Mouse (Mus musculus): ENCODE measurements at regions not wholly inside any gene's neighbourhood (a gene's known extent, or its start where the extent isn't known, plus 50 kb on each side); places are given as distances from the start of the nearest gene placed in this dataset.

GRCm38 (mm10) chr4:50291397-50291945, 445.9 kb upstream of the Grin3a start:
- no peak for DNase-seq (ENCODE audit: low spot score, missing footprints)
- peak; percentile 74; the same call in 1 of the 2 replicates for ATAC-seq (ENCODE audit: low FRiP score)
- no peaks in the 10 kb centered on the region for H3K27me3 ChIP-seq (ENCODE audit: control insufficient read depth, insufficient read depth, low read length)
- no peaks in the 10 kb centered on the region for H3K9me3 ChIP-seq (ENCODE audit: control insufficient read depth, low read length)
- no peaks in the 10 kb centered on the region for H3K36me3 ChIP-seq (ENCODE audit: control insufficient read depth, insufficient read depth, low read length)
- H3K4me2 ChIP-seq: no peak overlapping the region
- H3K9ac ChIP-seq (ENCODE audit: low read length): no peak overlapping the region
- H3K27ac ChIP-seq (ENCODE audit: low read depth, low read length): no peak overlapping the region
- WGBS: 70% methylated on average over 3 of the region's 3 CpGs
- no peak overlapping the region for H3K4me3 ChIP-seq (ENCODE audit: low read depth, low read length)
- H3K4me1 ChIP-seq (ENCODE audit: control insufficient read depth, insufficient read depth, low read length): no peaks in the 10 kb centered on the region

GRCm38 (mm10) chr4:50286602-50287001, 441.1 kb upstream of the Grin3a start:
- Histone ChIP-seq H3K4me1 (ENCODE audit: control insufficient read depth, insufficient read depth, low read length) (no peaks in the 10 kb centered on the region), H3K27me3 (ENCODE audit: control insufficient read depth, insufficient read depth, low read length) (no peaks in the 10 kb centered on the region), H3K27ac (ENCODE audit: low read depth, low read length) (no peak overlapping the region), H3K4me2 (no peak overlapping the region), H3K9ac (ENCODE audit: low read length) (no peak overlapping the region), H3K9me3 (ENCODE audit: control insufficient read depth, low read length) (no peaks in the 10 kb centered on the region), H3K36me3 (ENCODE audit: control insufficient read depth, insufficient read depth, low read length) (no peaks in the 10 kb centered on the region), H3K4me3 (ENCODE audit: low read depth, low read length) (no peak overlapping the region)
- no peak for DNase-seq (ENCODE audit: low spot score, missing footprints)
- ATAC-seq (ENCODE audit: low FRiP score): no peak
- WGBS: 81% methylated on average over 2 of the region's 2 CpGs

- ATAC-seq (ENCODE audit: low FRiP score) (no peak), DNase-seq (ENCODE audit: low spot score, missing footprints) (no peak)
- Histone ChIP-seq H3K4me2 (no peak overlapping the region), H3K36me3 (ENCODE audit: control insufficient read depth, insufficient read depth, low read length) (no peaks in the 10 kb centered on the region), H3K27me3 (ENCODE audit: control insufficient read depth, insufficient read depth, low read length) (no peaks in the 10 kb centered on the region), H3K4me1 (ENCODE audit: control insufficient read depth, insufficient read depth, low read length) (no peaks in the 10 kb centered on the region), H3K9me3 (ENCODE audit: control insufficient read depth, low read length) (no peaks in the 10 kb centered on the region), H3K27ac (ENCODE audit: low read depth, low read length) (no peak overlapping the region), H3K9ac (ENCODE audit: low read length) (no peak overlapping the region), H3K4me3 (ENCODE audit: low read depth, low read length) (no peak overlapping the region)
- 77% methylated on average over 2 of the region's 2 CpGs for WGBS
These were observed 413.6 kb upstream of the Grin3a start for GRCm38 (mm10) chr4:50259012-50259601.

- H3K9me3 ChIP-seq (ENCODE audit: control insufficient read depth, low read length): no peaks in the 10 kb centered on the region
- H3K36me3 ChIP-seq (ENCODE audit: control insufficient read depth, insufficient read depth, low read length): no peaks in the 10 kb centered on the region
- no peak overlapping the region for H3K4me2 ChIP-seq
- H3K9ac ChIP-seq (ENCODE audit: low read length): no peak overlapping the region
- H3K27me3 ChIP-seq (ENCODE audit: control insufficient read depth, insufficient read depth, low read length): no peaks in the 10 kb centered on the region
- WGBS: 80% methylated on average over 1 of the region's 1 CpGs
- no peaks in the 10 kb centered on the region for H3K4me1 ChIP-seq (ENCODE audit: control insufficient read depth, insufficient read depth, low read length)
- DNase-seq (ENCODE audit: low spot score, missing footprints) (no peak), ATAC-seq (ENCODE audit: low FRiP score) (no peak)
- H3K27ac ChIP-seq (ENCODE audit: low read depth, low read length): no peak overlapping the region
- no peak overlapping the region for H3K4me3 ChIP-seq (ENCODE audit: low read depth, low read length)
These were observed 396.5 kb upstream of the Grin3a start for GRCm38 (mm10) chr4:50242042-50242441.

DNA sequence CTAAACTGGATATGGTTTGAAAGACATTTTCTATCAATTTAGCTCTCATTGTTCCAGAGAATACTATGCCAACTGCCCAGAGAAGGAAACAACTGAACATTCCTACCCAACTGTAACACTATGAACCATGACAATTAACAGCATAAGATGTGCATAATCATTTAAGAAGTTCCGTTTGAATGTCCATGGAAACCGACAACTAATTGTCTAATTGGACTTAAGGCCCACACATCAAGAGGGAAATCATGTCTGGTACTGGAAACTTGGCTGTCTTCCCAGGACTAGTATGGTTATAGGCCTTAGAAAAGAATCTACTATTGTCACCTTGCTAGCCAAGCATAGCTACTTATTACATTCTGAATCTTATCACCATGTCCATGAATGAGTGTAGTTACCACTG, 395.4 kb upstream of the Grin3a start:
- no peak for ATAC-seq (ENCODE audit: low FRiP score)
- Histone ChIP-seq H3K36me3 (ENCODE audit: control insufficient read depth, insufficient read depth, low read length) (no peaks in the 10 kb centered on the region), H3K27ac (ENCODE audit: low read depth, low read length) (no peak overlapping the region), H3K4me1 (ENCODE audit: control insufficient read depth, insufficient read depth, low read length) (no peaks in the 10 kb centered on the region), H3K27me3 (ENCODE audit: control insufficient read depth, insufficient read depth, low read length) (no peaks in the 10 kb centered on the region), H3K4me3 (ENCODE audit: low read depth, low read length) (no peak overlapping the region), H3K9ac (ENCODE audit: low read length) (no peak overlapping the region), H3K9me3 (ENCODE audit: control insufficient read depth, low read length) (no peaks in the 10 kb centered on the region), H3K4me2 (no peak overlapping the region)
- no peak for DNase-seq (ENCODE audit: low spot score, missing footprints)
- 87% methylated on average over 2 of the region's 2 CpGs for WGBS

DNA sequence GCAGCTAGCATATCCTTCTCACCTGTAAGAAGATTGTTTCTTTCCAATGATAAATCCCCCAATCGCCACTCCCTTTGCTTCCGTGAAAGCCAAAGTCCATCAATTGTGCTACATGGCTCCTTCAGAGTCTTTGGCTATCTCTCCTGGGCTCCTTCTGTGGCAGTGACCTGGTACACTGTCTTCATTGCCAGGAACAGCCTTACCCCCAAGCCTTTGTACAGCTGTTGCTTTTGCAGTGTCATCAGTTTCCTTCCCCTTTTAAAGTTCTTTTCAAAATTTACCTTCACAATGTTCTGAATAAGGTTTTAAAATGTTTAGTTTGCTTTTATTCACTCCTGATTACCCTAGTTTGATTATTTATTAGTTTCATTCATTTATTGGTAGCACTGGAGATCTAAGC, 393.8 kb upstream of the Grin3a start:
- H3K4me3 ChIP-seq (ENCODE audit: low read depth, low read length): no peak overlapping the region
- WGBS: 88% methylated on average over 2 of the region's 2 CpGs
- H3K4me1 ChIP-seq (ENCODE audit: control insufficient read depth, insufficient read depth, low read length): no peaks in the 10 kb centered on the region
- no peaks in the 10 kb centered on the region for H3K27me3 ChIP-seq (ENCODE audit: control insufficient read depth, insufficient read depth, low read length)
- H3K4me2 ChIP-seq: no peak overlapping the region
- no peak for DNase-seq (ENCODE audit: low spot score, missing footprints)
- no peaks in the 10 kb centered on the region for H3K36me3 ChIP-seq (ENCODE audit: control insufficient read depth, insufficient read depth, low read length)
- no peak overlapping the region for H3K27ac ChIP-seq (ENCODE audit: low read depth, low read length)
- no peak overlapping the region for H3K9ac ChIP-seq (ENCODE audit: low read length)
- no peaks in the 10 kb centered on the region for H3K9me3 ChIP-seq (ENCODE audit: control insufficient read depth, low read length)
- no peak for ATAC-seq (ENCODE audit: low FRiP score)

DNA sequence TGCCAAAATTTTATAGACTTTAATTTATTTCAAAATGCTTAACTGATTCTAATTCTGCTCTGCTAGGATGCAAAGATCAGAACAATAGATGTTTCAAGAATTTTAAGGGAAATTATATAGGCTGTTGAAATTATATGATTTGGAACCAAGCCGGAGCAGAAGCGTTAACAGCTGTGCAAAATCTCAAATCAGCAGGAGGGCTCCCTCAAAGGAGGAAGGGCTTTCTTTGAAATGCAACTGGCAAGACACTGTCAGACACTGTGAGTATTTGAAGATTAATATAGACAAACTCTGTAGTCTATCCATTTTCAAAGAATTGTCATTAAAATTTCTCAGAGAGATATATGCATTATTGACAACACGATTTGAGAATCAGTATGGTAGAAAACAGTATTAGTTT, 389.9 kb upstream of the Grin3a start:
- no peak overlapping the region for H3K9ac ChIP-seq (ENCODE audit: low read length)
- H3K36me3 ChIP-seq (ENCODE audit: control insufficient read depth, insufficient read depth, low read length): no peaks in the 10 kb centered on the region
- 67% methylated on average over 3 of the region's 3 CpGs for WGBS

GRCm38 (mm10) chr4:50203348-50203747, 357.8 kb upstream of the Grin3a start:
- Histone ChIP-seq H3K4me3 (ENCODE audit: low read depth, low read length) (no peak overlapping the region), H3K27me3 (ENCODE audit: control insufficient read depth, insufficient read depth, low read length) (no peaks in the 10 kb centered on the region), H3K9ac (ENCODE audit: low read length) (no peak overlapping the region), H3K36me3 (ENCODE audit: control insufficient read depth, insufficient read depth, low read length) (no peaks in the 10 kb centered on the region), H3K4me2 (no peak overlapping the region), H3K9me3 (ENCODE audit: control insufficient read depth, low read length) (no peaks in the 10 kb centered on the region), H3K4me1 (ENCODE audit: control insufficient read depth, insufficient read depth, low read length) (no peaks in the 10 kb centered on the region), H3K27ac (ENCODE audit: low read depth, low read length) (no peak overlapping the region)
- 70% methylated on average over 3 of the region's 3 CpGs for WGBS
- ATAC-seq (ENCODE audit: low FRiP score) (no peak), DNase-seq (ENCODE audit: low spot score, missing footprints) (no peak)

More for the DNA sequence above, 389.9 kb upstream of the Grin3a start:
- Histone ChIP-seq H3K27ac (ENCODE audit: low read depth, low read length) (no peak overlapping the region), H3K4me1 (ENCODE audit: control insufficient read depth, insufficient read depth, low read length) (no peaks in the 10 kb centered on the region), H3K4me3 (ENCODE audit: low read depth, low read length) (no peak overlapping the region), H3K9me3 (ENCODE audit: control insufficient read depth, low read length) (no peaks in the 10 kb centered on the region), H3K27me3 (ENCODE audit: control insufficient read depth, insufficient read depth, low read length) (no peaks in the 10 kb centered on the region), H3K4me2 (no peak overlapping the region)
- no peak for DNase-seq (ENCODE audit: low spot score, missing footprints)
- ATAC-seq (ENCODE audit: low FRiP score): no peak

DNA sequence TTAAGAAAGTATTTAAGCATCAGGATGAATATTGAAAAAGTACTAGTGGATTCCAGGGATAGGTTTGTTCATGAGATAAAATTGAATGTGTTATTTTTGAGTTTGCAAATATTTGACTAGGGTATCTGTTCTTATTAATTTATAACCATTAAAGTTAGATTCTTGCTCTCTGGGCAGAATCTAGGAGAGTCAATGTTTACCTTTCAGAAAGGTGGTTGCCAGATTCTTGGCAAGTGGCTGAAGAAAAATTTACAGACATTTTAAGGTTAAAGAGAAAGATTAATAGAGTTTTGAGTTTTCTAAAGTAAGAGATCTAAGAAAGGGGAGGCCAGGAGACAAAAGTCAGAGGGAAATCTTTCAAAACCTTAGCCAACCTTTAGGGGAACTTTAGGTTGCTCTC, 331.7 kb upstream of the Grin3a start:
- no peak overlapping the region for H3K27ac ChIP-seq (ENCODE audit: low read depth, low read length)
- no peaks in the 10 kb centered on the region for H3K4me1 ChIP-seq (ENCODE audit: control insufficient read depth, insufficient read depth, low read length)
- H3K4me3 ChIP-seq (ENCODE audit: low read depth, low read length): no peak overlapping the region
- no peak overlapping the region for H3K9ac ChIP-seq (ENCODE audit: low read length)
- no peaks in the 10 kb centered on the region for H3K27me3 ChIP-seq (ENCODE audit: control insufficient read depth, insufficient read depth, low read length)
- H3K36me3 ChIP-seq (ENCODE audit: control insufficient read depth, insufficient read depth, low read length): no peaks in the 10 kb centered on the region
- H3K9me3 ChIP-seq (ENCODE audit: control insufficient read depth, low read length): no peaks in the 10 kb centered on the region
- no peak for ATAC-seq (ENCODE audit: low FRiP score)
- DNase-seq (ENCODE audit: low spot score, missing footprints): no peak
- no peak overlapping the region for H3K4me2 ChIP-seq

All from midbrain, embryonic 11.5 days (tissue).